Mouse (Mus musculus): Measurements from ENCODE around the gene Neurod1. TPM values are rescaled to one million over a fixed set of nuclear protein-coding genes. Genes with fewer than 3 reads are reported as not detected.

Neurod1 gene
- total RNA-seq, 2 experiments from 2014 or later, result not detected

DNA sequence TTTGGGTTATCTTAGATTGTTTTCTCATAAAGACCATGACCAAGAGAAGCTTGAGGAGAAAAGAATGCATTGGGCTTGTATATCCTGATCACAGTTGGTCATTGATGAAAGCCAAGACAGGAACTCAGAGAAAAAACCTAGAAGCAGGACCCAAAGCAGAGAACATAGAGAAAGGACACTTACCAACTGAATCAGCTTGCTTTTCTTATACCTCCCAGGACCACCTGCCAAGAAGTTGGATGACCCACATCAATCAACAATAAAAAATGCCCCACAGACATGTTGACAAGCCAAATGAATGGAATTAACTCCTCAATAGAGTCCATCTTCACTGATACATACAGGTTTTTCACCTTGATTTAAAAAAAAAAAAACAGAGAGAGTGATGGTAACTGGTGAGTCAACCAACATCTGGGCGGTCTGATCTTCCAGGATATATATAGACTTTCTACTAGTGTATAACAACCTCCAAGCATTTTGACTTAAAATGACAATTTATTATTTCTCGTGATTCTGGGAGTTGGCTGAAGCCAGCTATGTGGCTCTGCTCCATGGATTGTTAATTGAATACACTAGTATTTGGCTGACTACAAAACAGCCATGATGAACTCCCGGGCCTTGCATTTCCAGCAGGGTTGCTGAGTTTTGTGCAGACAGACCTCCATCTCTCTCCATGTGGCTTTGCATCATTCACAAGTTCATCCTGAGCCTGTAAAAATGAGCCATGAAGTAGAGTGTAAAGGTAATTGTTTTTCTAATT is 12.5 kb downstream of the Neurod1 start:
- no peak for ATAC-seq (replicated peaks; ENCODE audit: low FRiP score, poor library complexity, severe bottlenecking)

DNA sequence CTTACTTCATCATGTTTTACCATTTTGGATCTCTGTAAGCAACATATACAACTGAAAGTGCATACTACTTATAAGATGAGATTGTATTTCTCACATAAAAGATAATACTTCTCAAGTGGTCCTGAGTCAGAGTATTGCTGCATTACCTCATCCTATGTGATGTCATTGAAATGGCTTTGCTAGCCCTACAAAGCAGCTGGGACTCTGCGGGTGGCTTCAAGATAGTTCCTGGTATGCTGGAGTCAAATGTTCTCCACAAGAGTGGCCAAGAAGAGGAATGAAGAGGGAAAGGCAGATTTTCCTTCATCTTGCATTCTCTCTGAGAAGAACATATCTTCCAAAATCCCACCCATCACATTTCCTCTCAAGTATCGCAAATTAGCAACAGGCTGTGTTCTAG is 13.2 kb downstream of the Neurod1 start:
- no peak for ATAC-seq (replicated peaks; ENCODE audit: low FRiP score, poor library complexity, severe bottlenecking)

DNA sequence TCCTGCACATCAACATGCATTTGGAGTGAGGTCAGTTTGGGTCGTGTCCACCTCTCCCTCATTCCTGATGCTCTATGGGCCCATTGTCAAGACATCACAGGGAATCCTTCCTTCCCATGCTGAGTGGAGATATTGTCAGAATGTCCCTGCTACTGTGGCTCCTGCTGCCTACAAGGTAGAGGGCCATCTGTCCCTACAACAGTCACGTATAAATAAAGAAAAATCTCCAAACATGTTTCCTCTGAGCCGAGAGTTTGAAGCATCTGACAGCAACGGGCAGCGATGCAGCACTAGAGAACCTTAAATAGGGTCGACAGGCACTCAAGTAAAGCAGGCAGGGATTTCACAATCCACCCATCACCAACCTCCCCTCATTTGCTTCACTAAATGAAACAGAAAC is 13.6 kb downstream of the Neurod1 start:
- no peak for ATAC-seq (replicated peaks; ENCODE audit: low FRiP score, poor library complexity, severe bottlenecking)

DNA sequence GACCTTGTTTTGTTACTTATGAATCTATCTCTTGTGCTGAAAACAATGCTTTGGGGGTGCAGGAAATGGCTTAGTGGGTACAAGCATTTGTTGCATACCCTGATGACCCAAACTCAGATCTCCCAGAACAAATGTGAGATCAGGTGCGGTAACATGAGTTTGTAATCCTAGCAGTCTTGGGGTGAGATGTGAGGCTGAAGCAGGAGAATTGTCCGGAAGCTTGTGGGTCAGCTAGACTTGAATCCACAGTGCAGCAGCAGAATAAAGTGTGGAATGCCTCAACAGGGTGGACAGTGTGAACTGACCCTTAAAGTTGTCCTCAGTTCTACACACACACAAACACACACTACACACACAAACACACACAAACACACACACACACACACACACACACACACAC is 14.3 kb downstream of the Neurod1 start:
- no peak for ATAC-seq (replicated peaks; ENCODE audit: low FRiP score, poor library complexity, severe bottlenecking)

DNA sequence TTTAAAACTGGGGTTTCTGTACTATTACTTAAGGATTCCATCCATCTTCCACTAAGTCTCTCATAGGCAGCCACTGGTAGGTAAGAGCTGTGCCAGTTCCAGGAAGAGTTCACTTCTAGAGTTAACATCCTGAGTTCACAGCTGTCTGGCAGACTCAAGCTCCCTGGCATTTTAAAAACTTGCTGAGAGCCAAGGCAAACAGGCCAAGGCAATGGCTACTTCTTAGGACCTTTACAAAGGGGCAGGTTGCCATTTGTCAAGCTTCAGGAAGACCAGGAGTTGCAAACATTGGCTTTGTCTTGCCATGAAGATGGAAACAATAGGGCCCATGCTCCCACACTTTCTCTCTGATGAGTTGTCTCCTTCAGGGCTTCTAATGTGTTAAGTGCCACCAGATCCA is 26.5 kb downstream of the Neurod1 start:
- ATAC-seq (replicated peaks; ENCODE audit: low FRiP score, poor library complexity, severe bottlenecking), result no peak

DNA sequence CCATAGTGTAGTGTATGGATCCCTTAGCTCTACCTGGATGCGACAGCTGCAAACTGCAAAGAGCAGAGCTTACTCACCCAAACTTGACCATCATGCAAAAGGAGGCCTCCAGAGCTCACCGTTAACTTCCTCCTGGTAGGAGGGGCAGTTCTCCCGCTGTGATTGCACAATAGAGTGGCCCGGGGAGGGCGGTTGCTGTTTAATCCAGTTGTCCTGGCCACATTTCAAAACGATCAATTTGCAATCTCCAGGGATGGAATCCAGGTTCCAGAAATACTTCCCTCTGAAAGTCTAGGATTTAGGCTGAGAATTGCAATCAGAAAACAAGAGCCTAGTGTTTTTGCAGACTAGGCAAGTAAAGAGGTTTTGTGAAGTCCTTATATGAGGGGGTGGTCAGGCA is 26.9 kb downstream of the Neurod1 start:
- no peak for ATAC-seq (replicated peaks; ENCODE audit: low FRiP score, poor library complexity, severe bottlenecking)

DNA sequence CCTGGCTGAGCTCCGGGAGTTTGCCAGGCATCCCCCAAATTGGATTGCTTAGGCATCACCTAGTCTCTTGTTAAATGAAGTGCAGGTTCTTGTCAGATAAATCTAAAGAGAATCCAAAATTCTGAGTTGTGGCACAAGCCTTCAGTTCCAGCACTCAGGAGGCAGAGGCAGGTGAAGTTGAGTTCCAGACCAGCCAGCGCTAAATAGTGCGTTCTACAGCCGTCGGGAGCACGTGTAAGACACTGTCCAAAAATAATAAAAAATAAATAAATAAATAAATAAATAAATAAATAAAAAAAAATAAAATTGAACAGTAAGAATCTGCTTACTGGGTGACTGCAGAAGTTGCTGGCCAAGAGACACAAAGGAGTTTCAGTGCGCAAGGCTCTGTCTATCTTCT is 27.4 kb downstream of the Neurod1 start:
- no peak for ATAC-seq (replicated peaks; ENCODE audit: low FRiP score, poor library complexity, severe bottlenecking)

DNA sequence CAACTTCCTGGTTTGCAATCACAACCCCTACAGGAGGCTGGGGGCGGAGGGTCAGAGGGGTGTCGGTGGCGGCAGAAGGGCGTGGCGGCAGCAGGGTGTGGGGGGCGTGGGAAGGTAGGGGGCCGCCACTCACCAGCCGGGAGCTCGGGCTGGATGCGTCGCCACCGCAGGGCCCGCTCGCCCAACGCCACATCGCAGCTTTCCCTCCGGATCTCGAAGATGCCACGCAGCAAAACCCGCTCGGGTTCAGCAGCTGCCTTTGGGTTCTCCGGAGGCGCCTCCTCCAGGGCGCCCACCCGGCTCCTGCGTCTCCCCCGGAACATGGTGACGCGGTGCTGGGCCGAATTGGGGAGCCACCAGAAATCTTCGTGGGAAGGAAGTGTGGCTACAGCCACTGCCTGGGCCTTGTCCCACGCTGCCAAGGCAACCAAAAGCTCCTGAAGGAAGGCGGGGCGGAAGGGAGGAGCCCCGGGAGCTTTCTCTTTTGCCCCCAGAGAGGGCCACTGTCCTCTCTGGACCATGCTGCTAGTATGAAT is 27.9 kb downstream of the Neurod1 start:
- ATAC-seq (replicated peaks; ENCODE audit: low FRiP score, poor library complexity, severe bottlenecking), result no peak

DNA sequence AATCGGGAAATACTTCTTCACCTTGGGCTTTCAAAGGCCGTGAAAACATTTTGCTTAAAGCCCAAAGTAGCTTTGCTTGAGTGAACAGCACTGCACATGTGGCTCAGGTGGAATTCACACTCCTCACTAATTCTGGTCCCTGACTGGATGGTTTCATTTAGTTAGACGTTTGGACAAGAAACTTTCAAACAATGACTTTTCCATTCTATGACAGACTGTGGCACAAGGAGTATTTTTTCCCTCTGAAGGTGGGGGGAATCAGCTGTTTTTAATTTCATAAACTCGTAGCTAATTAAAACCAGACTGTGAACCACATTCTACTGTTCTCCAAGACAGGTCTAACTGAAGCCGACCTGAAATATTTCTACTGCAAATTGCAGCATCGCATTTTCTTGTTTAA is 28.5 kb downstream of the Neurod1 start:
- ATAC-seq (replicated peaks; ENCODE audit: low FRiP score, poor library complexity, severe bottlenecking), result no peak

DNA sequence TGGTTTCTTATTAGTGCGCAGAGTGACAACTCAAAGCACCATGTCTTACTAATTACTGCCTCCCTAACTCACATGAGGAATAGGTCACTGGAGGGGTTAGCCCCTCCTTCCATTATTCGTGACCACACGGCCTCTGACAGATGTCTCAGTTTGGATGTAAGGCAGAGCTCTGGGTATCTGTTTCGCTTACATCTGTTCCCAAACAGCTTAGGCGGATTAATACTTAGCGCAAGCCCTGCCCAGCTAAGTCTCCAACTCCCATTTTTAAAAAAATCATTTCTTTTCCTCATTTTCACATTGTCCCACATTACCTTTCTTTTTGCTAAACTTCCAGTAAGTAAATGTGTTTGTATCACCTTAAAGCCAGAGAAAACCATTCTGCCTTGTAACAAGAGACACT is 34.9 kb downstream of the Neurod1 start:
- ATAC-seq (replicated peaks; ENCODE audit: low FRiP score, poor library complexity, severe bottlenecking), result no peak

DNA sequence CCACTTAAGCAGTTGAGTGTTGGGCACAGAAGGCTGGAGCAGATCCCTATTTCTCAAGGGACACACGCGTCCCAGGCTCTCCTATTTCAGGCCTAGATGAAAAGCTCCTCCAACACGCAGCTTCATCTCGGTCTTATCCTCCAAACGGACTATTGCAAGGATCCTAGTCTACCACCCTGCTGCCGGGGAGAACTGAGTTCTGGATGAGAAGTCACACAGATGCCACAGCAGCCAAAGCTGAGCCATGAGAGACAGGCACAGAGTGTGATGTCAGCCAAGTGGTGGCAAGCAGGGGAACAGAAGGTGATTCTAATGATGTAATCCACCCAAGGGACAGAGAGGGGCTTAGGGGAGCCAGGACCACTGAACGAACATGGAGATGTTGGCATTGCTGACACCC is 42.0 kb downstream of the Neurod1 start:
- ATAC-seq (replicated peaks; ENCODE audit: low FRiP score, poor library complexity, severe bottlenecking), result no peak

DNA sequence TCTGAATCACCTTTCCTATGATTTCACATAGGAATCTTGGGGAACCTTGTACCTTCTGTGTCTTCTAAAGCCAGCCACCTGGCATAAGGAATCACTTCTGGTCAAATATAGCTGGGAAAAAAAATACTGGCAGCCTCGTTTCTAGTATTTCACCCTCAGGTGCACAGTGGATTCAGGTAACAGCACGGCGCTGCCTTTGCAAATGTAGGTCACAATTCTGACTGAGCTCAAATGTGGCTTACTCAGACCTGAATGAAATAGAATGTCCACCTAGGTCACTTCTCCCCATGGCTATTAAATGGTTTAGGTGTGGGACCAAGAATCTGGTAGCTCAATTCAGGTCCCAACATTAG is 45.7 kb downstream of the Neurod1 start:
- ATAC-seq (replicated peaks; ENCODE audit: low FRiP score, poor library complexity, severe bottlenecking), result no peak

DNA sequence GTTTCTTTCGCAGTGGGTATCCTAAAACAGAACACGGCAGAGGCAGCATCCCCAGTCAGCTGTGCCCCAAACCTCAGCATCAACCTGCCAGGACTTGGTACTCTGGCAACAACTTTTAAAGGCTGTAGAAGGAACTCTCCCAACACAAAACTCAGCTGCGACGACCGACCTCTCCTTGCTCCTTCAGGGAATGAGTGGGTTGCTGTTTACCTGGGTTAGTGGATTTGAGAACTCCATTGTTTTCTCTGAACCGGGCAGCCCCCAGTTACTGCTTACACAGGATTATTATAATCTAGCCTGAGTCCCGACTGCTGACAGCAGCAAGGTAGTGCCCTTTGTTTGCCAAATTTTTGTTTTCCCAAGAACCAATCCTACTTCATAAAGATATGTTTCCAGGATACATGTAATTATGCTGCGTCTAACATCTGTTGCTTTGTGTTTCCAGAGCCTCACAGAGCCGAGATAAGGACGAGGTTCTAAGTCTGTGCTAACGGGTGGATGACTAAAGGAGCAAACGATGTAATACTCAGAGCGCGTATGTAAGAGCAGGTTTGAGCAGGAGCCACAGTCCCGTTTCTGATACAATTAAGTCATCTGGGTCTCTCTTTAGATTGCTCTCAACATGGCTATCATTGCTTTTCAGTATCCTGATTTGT is 46.2 kb downstream of the Neurod1 start:
- no peak for ATAC-seq (replicated peaks; ENCODE audit: low FRiP score, poor library complexity, severe bottlenecking)

DNA sequence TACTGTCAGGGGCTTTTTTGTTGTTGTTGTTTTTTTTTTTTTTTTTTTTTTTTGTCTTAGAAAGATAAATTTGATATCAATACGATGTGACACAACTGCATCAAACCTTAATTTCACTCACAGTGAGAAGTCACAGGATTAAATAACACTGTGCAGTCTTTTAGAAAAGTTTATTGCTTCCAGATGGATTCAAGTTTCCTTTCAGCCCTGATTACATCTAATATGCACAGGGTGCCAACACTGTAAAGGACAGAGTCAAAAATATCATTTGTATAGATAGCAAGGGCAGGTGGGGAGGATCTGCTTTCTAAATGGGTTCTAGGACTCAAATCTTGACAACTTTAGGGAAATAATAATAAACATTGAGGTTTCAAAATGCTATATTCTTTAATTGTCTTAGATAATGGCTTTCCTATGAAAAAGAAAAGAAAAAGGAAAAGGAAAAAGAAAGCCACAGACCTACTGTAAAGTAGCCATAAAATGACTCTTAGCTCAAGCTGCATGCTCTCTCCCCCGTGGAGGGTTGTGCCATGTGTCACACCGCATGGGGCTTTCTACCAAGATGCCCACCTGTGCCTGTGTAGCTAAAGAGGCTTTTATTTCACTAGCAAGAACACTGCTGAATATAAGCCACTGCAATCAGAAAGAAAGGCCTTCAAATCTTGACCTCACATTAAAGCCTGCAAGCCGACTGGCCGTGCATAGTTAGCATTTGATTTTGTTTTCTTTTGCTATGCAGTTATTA is 50.7 kb downstream of the Neurod1 start:
- ATAC-seq (replicated peaks; ENCODE audit: low FRiP score, poor library complexity, severe bottlenecking), result no peak

Other genes with a start within 250 kb of the Neurod1 start
- gene Itga4, start 201.3 kb downstream of the Neurod1 start, total RNA-seq (2015; ENCODE audit: low replicate concordance), result 241 and 252 TPM in 2 replicates
- 298 and 384 TPM in 2 replicates for gene Itga4, start 201.3 kb downstream of the Neurod1 start, total RNA-seq (2017; ENCODE audit: low replicate concordance)
- 10.0 TPM in 1 of 2 replicates, not detected in the other for gene Cerkl, start within 50 bp of the Neurod1 start, total RNA-seq (2015; ENCODE audit: low replicate concordance)
- 19.4 TPM in 2 replicates for gene Cerkl, start within 50 bp of the Neurod1 start, total RNA-seq (2017; ENCODE audit: low replicate concordance)
- 3.8 and 7.5 TPM in 2 replicates for gene Itprid2, start 178.6 kb upstream of the Neurod1 start, total RNA-seq (2015; ENCODE audit: low replicate concordance)
- gene Itprid2, start 178.6 kb upstream of the Neurod1 start, total RNA-seq (2017; ENCODE audit: low replicate concordance), result 2.1 and 3.2 TPM in 2 replicates

Data from erythroblast, adult 5-6 weeks (primary cell).